Mouse (Mus musculus) forebrain, embryonic 15.5 days (tissue): ENCODE measurements around the gene Sfn. TPM values are rescaled to one million over a fixed set of nuclear protein-coding genes. Genes with fewer than 3 reads are reported as not detected.

Source experiments
- ATAC-seq: fragments of 200-750 bp; cut with Nextera tagmentation; replicated peaks from 2 replicates; pipeline ENCODE4 v1.8.0; 2017; ENCODE audit warnings: mild to moderate bottlenecking, moderate TSS enrichment, moderate library complexity
- H3K27ac ChIP-seq: fragments of 300-500 bp; sonication (generic); replicated peaks from 2 replicates; pipeline ENCODE4 v1.5.1; 2015; ENCODE audit warnings: mild to moderate bottlenecking, inconsistent platforms
- H3K27me3 ChIP-seq: fragments of 300-500 bp; sonication (generic); 2 replicates; pipeline ENCODE4 v1.6.1; 2015; ENCODE audit warnings: inconsistent platforms
- H3K36me3 ChIP-seq: fragments of 300-500 bp; sonication (generic); 2 replicates; pipeline ENCODE4 v1.6.1; 2015; ENCODE audit warnings: mild to moderate bottlenecking, inconsistent platforms
- H3K4me1 ChIP-seq: fragments of 300-500 bp; sonication (generic); 2 replicates; pipeline ENCODE4 v1.6.1; 2015; ENCODE audit warnings: inconsistent platforms
- H3K4me2 ChIP-seq: fragments of 300-500 bp; sonication (generic); replicated peaks from 2 replicates; pipeline ENCODE4 v1.6.1; 2015; ENCODE audit warnings: mild to moderate bottlenecking, inconsistent platforms
- H3K4me3 ChIP-seq: fragments of 300-500 bp; sonication (generic); 2 replicates; pipeline ENCODE4 v1.5.1; 2015; ENCODE audit warnings: mild to moderate bottlenecking, inconsistent platforms
- H3K9ac ChIP-seq: fragments of 300-500 bp; sonication (generic); replicated peaks from 2 replicates; pipeline ENCODE4 v1.6.1; 2015; ENCODE audit warnings: mild to moderate bottlenecking, inconsistent platforms
- H3K9me3 ChIP-seq: fragments of 300-500 bp; sonication (generic); 2 replicates; pipeline ENCODE4 v1.6.1; 2016; ENCODE audit warnings: inconsistent platforms
- WGBS: fragments of 180-500 bp; shearing (Covaris S2); methylation state at CpG from one replicate; pipeline ENCODE4 v1.1.7; 2015; ENCODE audit warnings: mixed read lengths; 5-methylcytosine and 5-hydroxymethylcytosine counted together
- polyA plus RNA-seq: library from polyadenylated mRNA; unstranded; fragments of >200 nt; fragmentation: Nextera tagmentation; extraction: Ambion mirVana; gene quantifications from 2 replicates; pipeline ENCODE4 v1.2.1, GENCODE M21; 2015

Sfn gene
- polyA plus RNA-seq, 1 experiment from 2014 or later: 1.1 TPM

DNA sequence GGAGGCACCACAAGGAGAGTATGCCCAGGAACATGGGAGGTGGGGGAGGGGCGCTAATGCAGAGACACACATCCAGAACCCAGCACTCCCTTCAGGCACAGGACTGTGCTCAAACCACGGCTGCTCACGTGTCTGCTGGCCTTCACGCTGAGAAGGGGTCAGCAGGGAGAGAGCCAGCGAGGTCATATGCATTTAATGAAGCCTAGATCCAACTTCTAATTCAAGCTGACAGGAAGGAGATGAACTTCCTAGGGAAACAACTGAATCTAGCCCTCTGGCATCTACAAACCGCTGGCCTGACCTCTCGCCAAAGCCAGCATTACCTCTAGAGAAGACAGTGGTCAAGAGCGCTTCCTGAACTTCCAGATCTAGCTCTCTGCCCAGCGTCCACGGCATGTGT lies 13.4 kb upstream of the Sfn start:
- H3K9me3 ChIP-seq: no peaks in the 10 kb centered on the region
- H3K4me2 ChIP-seq: no peak overlapping the region
- WGBS: 88% methylated on average over 10 of the region's 10 CpGs
- no peak overlapping the region for H3K4me3 ChIP-seq
- 0 out of 2 replicates have a peak, but pooled peaks cover 3% of the 10 kb centered on the region for H3K4me1 ChIP-seq
- no peak for ATAC-seq
- no peaks in the 10 kb centered on the region for H3K27me3 ChIP-seq
- H3K27ac ChIP-seq: no peak overlapping the region
- H3K9ac ChIP-seq: no peak overlapping the region
- peaks cover 19% of the 10 kb centered on the region for H3K36me3 ChIP-seq

DNA sequence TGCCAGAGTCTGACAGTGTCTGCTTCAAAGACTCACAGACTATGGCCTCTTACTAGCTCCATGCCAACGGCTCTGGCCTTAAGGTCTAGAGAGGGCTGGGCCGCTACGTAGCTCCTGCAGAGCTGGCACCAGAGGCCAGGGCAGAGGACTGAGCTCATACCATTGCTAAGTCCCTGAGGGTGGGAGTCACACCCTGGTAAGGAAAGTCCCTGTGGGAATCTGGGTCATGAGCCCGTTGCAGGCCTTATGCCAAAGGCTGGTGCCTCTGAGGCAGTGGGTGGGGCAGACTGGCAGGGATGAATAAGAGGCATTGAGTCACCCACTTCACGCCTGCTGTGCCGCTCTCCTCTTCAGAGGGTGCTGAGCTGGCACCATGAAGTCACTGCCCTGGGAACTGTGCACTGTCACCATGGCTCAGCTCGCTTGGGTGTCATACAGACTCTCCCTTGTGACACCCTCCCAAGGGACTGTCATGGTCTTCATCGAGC lies 12.3 kb upstream of the Sfn start:
- WGBS: 81% methylated on average over 8 of the region's 8 CpGs
- no peak overlapping the region for H3K4me3 ChIP-seq
- ATAC-seq: no peak
- no peaks in the 10 kb centered on the region for H3K27me3 ChIP-seq
- no peak overlapping the region for H3K9ac ChIP-seq
- no peak overlapping the region for H3K4me2 ChIP-seq
- no peak overlapping the region for H3K27ac ChIP-seq
- H3K4me1 ChIP-seq: no peaks in the 10 kb centered on the region
- H3K36me3 ChIP-seq: peaks cover 19% of the 10 kb centered on the region
- no peaks in the 10 kb centered on the region for H3K9me3 ChIP-seq

DNA sequence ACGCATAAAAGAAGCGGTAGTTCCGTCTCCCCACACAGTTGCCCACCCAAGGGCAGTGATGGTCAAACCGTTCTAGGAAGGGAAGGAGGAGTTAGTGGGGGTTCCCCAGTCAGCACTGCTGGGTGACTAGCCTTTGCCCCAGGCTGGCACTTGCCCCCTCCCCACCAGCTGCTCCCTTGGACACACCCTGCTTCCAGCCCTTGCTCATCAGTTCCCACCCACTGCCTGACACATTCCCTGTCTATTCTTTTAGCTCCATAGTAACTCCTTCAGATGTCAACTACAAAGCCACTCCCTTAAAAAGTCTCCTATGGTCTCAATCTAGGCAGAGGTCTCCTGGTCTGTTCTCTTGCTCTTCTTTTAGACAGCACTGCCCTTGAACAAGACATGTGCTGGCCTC lies 11.9 kb upstream of the Sfn start:
- 91% methylated on average over 4 of the region's 4 CpGs for whole genome bisulfite sequencing
- Histone ChIP-seq H3K36me3 (peaks cover 19% of the 10 kb centered on the region), H3K27me3 (no peaks in the 10 kb centered on the region), H3K27ac (no peak overlapping the region), H3K4me2 (no peak overlapping the region), H3K9me3 (no peaks in the 10 kb centered on the region), H3K4me1 (no peaks in the 10 kb centered on the region), H3K4me3 (no peak overlapping the region), H3K9ac (no peak overlapping the region)
- no peak for ATAC-seq

DNA sequence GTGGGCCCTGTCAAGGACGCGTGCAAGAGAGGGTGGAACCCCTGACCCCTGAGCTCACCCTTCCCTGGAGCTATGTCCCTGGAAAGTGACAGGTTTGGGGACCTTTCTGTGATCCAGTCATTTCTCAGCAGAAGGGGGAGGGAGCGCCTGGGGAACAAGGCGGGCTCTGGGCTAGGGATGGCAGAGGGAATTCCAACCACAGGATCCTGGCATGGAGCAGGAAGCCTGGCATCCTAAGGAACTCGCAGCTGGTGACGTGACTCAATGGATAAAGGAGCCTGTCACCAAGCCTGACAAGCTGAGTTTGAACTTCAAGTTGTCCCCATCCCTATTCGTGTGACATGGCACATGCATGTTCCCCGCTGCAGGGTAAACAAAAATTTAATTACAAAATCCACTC lies 11.1 kb upstream of the Sfn start:
- H3K4me3 ChIP-seq: no peak overlapping the region
- 89% methylated on average over 8 of the region's 8 CpGs for WGBS
- H3K27ac ChIP-seq: no peak overlapping the region
- H3K9ac ChIP-seq: no peak overlapping the region
- no peaks in the 10 kb centered on the region for H3K4me1 ChIP-seq
- H3K27me3 ChIP-seq: no peaks in the 10 kb centered on the region
- no peaks in the 10 kb centered on the region for H3K9me3 ChIP-seq
- H3K4me2 ChIP-seq: no peak overlapping the region
- no peak for ATAC-seq
- H3K36me3 ChIP-seq: peaks cover 24% of the 10 kb centered on the region

DNA sequence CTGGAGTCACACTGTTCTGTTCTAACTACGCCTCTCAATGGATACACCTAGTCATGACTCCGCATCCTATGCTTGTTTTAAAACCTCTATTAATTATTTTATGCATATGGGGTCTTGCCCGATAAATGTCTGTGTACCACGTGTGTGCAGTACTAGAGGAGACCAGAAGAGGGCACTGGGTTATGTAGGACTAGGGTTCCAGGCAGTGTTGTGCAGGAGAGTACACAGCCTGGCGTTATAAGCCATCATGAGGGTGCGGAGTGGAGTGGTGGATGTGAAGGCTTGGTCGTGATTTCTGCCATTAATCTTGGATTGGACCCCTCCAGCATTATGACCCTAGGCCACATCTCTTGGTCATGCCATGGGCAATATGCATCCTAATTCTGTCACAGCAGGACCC lies 10.4 kb upstream of the Sfn start:
- no peak overlapping the region for H3K27ac ChIP-seq
- no peak for ATAC-seq
- H3K36me3 ChIP-seq: peaks cover 27% of the 10 kb centered on the region

DNA sequence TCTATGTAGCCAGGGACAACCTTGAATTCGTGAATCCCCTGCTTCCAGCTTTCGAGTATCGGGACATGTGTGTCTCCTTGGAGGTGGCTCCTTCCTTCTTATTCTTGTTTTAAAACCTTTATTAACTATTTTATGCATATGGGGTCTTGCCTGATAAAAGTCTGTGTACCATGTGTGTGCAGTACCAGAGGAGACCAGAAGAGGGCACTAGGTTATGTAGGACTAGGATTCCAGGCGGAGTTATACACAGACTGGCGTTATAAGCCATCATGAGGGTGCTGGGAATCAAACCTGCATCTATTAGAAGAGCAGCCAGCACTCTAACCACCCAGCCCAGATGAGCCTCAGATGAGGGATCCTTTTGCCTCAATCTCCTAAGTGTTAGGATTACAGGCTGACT lies 9.8 kb upstream of the Sfn start:
- Histone ChIP-seq H3K9ac (no peak overlapping the region), H3K4me2 (no peak overlapping the region), H3K4me3 (no peak overlapping the region), H3K36me3 (peaks cover 27% of the 10 kb centered on the region), H3K9me3 (no peaks in the 10 kb centered on the region), H3K27me3 (no peaks in the 10 kb centered on the region), H3K4me1 (no peaks in the 10 kb centered on the region), H3K27ac (no peak overlapping the region)
- WGBS: 98% methylated on average over 5 of the region's 5 CpGs
- ATAC-seq: no peak

More for the DNA sequence above, 10.4 kb upstream of the Sfn start:
- Histone ChIP-seq H3K9me3 (no peaks in the 10 kb centered on the region), H3K4me3 (no peak overlapping the region), H3K4me2 (no peak overlapping the region), H3K9ac (no peak overlapping the region), H3K27me3 (no peaks in the 10 kb centered on the region), H3K4me1 (no peaks in the 10 kb centered on the region)
- WGBS: 97% methylated on average over 7 of the region's 7 CpGs

DNA sequence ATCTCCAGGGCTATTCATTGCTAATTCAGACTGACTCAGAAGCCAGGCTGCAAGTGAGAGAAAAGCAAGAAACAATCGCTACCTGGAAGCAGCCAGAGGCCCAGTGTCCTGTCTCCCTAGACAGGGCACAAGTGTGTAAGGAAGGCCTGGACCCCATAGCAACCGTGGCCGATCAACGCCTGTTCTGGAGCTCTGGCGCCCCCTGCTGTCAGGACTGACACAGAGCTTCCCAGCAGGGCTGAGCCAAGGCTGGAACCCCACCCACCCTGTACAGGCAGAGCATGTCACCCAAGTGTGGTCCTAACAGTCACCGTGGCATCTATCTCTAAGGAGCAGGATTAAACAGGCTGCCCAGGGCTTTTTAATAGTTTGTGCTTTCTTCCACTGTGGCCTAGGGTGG lies 7.8 kb upstream of the Sfn start:
- Histone ChIP-seq H3K27me3 (no peaks in the 10 kb centered on the region), H3K4me2 (no peak overlapping the region), H3K4me1 (no peaks in the 10 kb centered on the region), H3K9me3 (no peaks in the 10 kb centered on the region), H3K36me3 (peaks cover 27% of the 10 kb centered on the region), H3K4me3 (no peak overlapping the region), H3K9ac (no peak overlapping the region), H3K27ac (no peak overlapping the region)
- ATAC-seq: no peak
- WGBS: 13% methylated on average over 6 of the region's 6 CpGs

DNA sequence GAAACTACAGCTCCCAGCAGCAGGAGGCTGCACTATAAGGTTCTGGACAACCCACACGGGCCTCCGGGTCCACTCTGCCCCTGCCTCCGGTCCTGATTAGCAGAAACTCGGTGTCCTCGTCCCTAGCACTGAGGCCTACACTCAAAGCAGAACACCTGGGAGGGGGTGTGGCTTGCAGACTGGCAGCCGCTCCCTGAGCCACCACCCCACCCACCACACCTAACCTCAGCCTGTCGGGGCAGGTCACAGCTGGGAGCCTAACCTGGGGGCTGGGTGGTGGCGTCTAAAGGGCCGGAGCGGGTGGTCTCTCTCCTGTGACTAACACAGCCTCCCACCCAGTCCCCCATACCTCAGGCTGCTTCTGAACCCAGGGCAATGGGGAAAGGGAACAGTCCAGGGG lies 5.3 kb upstream of the Sfn start:
- Histone ChIP-seq H3K9ac (no peak overlapping the region), H3K4me1 (no peaks in the 10 kb centered on the region), H3K27me3 (peaks cover 7% of the 10 kb centered on the region), H3K9me3 (no peaks in the 10 kb centered on the region), H3K4me2 (no peak overlapping the region), H3K27ac (no peak overlapping the region), H3K36me3 (peaks cover 21% of the 10 kb centered on the region), H3K4me3 (no peak overlapping the region)
- no peak for ATAC-seq
- 85% methylated on average over 10 of the region's 10 CpGs for WGBS

DNA sequence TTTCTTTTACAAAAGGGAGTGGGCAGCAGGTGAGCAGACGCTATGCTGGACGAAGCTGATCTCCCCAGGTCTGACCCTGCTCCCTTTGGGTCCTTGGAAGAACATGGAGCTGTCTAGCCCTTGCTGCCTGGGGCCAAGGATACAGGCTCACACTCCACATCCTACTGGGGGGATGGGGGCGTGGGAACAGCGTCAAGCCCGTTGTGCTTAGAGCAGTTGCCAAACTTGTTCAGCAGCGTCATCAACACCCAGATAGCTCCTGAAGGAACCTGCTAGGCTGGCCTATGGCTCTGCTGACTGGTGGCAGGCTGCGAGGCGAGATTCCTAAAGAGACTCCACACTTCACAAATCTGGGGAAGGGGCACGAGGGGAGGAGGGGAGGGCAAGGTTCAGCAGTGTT lies 3.4 kb upstream of the Sfn start:
- WGBS: 60% methylated on average over 9 of the region's 9 CpGs
- no peak for ATAC-seq
- no peaks in the 10 kb centered on the region for H3K9me3 ChIP-seq
- H3K4me3 ChIP-seq: no peak overlapping the region
- H3K4me2 ChIP-seq: no peak overlapping the region
- H3K27ac ChIP-seq: no peak overlapping the region
- H3K36me3 ChIP-seq: peaks cover 15% of the 10 kb centered on the region
- H3K4me1 ChIP-seq: 0 out of 2 replicates have a peak, but pooled peaks cover 4% of the 10 kb centered on the region
- no peak overlapping the region for H3K9ac ChIP-seq
- peaks cover 18% of the 10 kb centered on the region for H3K27me3 ChIP-seq

DNA sequence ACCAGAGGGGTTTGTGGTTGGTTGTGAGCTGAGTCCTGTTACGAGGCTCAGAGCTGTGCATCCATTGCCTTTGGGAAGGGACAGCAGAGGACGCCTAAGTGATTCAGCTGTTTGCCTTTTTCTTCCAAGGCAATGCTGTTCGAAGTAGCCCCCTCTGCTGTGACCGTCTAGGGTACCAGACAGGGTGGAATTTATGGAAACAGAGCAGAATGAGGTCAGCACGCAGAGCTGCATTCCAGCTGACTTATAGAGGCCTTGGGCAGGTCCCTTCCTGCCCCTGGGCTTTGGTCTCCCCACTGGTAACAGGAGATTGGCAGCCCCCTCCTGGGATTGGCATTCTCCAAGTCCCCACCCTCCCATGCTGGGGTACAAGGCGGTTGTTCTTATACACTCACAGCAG lies 2.9 kb upstream of the Sfn start:
- WGBS: 65% methylated on average over 6 of the region's 6 CpGs
- ATAC-seq: no peak

DNA sequence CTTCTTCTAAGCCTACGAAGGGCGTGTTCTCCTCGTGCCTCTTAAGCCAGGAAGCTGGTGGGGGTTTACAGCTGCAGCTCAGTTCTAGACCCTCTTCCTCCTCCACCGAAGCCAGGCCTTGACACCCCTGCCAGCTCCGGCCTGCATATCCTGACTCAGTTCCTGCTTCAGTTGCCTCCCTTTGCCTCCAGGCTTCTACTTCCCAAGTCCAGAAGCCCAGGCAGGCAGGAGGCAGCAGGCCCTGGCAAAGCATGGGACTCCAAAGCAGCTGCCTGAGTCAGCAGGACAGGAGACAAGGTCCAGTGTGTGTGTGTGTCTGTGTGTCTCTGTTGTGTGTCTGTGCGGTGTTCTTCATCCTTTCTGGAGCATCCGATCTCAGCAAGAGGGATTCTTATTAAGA lies 2.2 kb upstream of the Sfn start:
- 90% methylated on average over 7 of the region's 7 CpGs for WGBS
- H3K4me3 ChIP-seq: no peak overlapping the region
- no peak overlapping the region for H3K9ac ChIP-seq
- H3K27ac ChIP-seq: no peak overlapping the region
- H3K27me3 ChIP-seq: peaks cover 29% of the 10 kb centered on the region
- peaks cover 15% of the 10 kb centered on the region for H3K4me1 ChIP-seq
- no peaks in the 10 kb centered on the region for H3K9me3 ChIP-seq
- no peak for ATAC-seq
- no peak overlapping the region for H3K4me2 ChIP-seq
- peaks cover 15% of the 10 kb centered on the region; the same call in 1 of the 2 replicates for H3K36me3 ChIP-seq

More for the DNA sequence above, 2.9 kb upstream of the Sfn start:
- no peak overlapping the region for H3K9ac ChIP-seq
- H3K4me2 ChIP-seq: no peak overlapping the region
- peaks cover 15% of the 10 kb centered on the region for H3K36me3 ChIP-seq
- H3K4me3 ChIP-seq: no peak overlapping the region
- no peaks in the 10 kb centered on the region for H3K9me3 ChIP-seq
- peaks cover 8% of the 10 kb centered on the region for H3K4me1 ChIP-seq
- peaks cover 23% of the 10 kb centered on the region for H3K27me3 ChIP-seq
- no peak overlapping the region for H3K27ac ChIP-seq

DNA sequence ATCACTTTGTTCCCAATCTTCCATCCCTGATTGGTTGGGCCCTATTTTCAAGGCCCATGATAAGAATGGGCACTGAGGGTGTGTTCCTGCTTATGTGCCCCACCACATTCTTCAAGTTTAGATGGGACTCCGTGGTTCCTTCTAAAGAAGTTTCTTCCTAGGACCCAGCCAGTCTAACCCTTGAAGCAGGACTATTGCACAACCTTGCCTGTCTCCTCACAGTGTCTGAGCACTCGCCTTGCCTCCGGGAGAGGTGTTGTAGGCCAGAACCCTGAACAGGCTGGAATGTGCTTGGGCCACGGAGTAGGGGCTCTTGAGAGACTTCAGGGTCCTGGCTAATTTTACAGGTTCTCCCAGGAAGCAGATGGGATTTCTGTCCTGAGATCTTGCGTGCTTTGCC lies 1.1 kb upstream of the Sfn start:
- Histone ChIP-seq H3K36me3 (peaks cover 10% of the 10 kb centered on the region; the same call in 1 of the 2 replicates), H3K9ac (no peak overlapping the region), H3K9me3 (no peaks in the 10 kb centered on the region), H3K27me3 (peaks cover 40% of the 10 kb centered on the region), H3K27ac (no peak overlapping the region), H3K4me3 (no peak overlapping the region), H3K4me2 (no peak overlapping the region), H3K4me1 (peaks cover 16% of the 10 kb centered on the region)
- ATAC-seq: no peak
- WGBS: 89% methylated on average over 5 of the region's 5 CpGs

DNA sequence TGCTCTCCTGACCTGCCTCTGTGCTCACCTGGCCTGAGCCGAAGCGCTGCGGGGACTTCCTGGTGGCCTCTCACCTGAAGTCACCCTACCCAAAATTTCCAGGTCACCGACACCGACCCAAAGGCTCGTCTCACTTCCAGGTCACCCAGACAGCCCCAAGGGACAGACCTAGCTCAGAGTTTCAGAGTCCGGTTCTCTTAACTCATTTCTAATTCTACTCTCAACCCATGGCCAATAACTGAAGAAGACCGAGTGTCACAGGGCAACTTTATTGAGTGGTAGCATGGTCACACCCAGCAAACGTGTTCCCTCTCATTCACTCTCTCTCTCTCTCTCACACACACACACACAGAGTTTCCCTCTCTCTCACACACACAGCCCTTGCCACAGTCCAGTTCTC lies 1.7 kb downstream of the Sfn start:
- 14% methylated on average over 9 of the region's 9 CpGs for WGBS
- Histone ChIP-seq H3K4me1 (peaks cover 16% of the 10 kb centered on the region), H3K27me3 (peaks cover 45% of the 10 kb centered on the region), H3K9me3 (no peaks in the 10 kb centered on the region), H3K27ac (no peak overlapping the region), H3K36me3 (peaks cover 7% of the 10 kb centered on the region; the same call in 1 of the 2 replicates), H3K9ac (no peak overlapping the region), H3K4me2 (peak overlapping the region; percentile 60; the same call in 1 of the 2 replicates), H3K4me3 (peak overlapping the region; percentile 39)
- no peak for ATAC-seq
